Mouse (Mus musculus) erythroblast, embryonic 14.5 days (primary cell): ENCODE measurements around the gene Gcnt7.

Source experiments
- GATA1 ChIP-seq: IDR thresholded peaks from 2 replicates; pipeline ENCODE4 v1.6.1; 2012; ENCODE audit warnings: low read length, inconsistent platforms, mixed read lengths
- TAL1 ChIP-seq: IDR thresholded peaks from 3 replicates; pipeline ENCODE4 v1.6.1; 2012; ENCODE audit warnings: low read length, inconsistent platforms, mixed read lengths

DNA sequence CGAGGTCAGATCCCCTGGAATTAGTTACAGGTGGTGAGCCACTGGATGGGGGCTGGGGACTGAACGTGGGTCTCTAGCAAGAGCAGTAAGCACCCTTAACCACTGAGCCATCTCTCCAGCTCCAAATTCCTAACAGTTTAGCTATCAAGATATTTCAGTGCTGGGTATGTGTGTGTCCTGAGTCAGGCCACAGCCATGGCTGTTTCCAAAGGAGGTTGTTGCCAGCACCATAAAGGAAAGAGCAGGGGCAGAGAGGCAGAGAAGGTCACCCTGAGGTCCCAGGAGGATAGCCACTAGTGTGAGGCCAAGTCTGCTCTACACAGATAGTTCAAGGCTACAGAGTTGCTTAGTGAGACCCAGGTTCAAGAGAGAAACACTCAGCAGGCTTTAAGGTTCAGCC lies 2.3 kb upstream of the Gcnt7 start:
- TF ChIP-seq GATA1 (no peak), TAL1 (no peak)
